Mouse (Mus musculus): Measurements from ENCODE around the gene Gm42906. TPM values are rescaled to one million over a fixed set of nuclear protein-coding genes. Genes with fewer than 3 reads are reported as not detected.

Gene Gm42906
- polyA plus RNA-seq, 1 experiment: not detected

- Histone ChIP-seq H3K4me3 (ENCODE audit: insufficient read depth, low read depth, low read length) (no peak overlapping the region), H3K4me1 (ENCODE audit: control insufficient read depth, insufficient read depth, low read length) (0 out of 2 replicates have a peak, but pooled peaks cover 2% of the 10 kb centered on the region), H3K27ac (ENCODE audit: insufficient read depth, low read depth, low read length) (no peak overlapping the region)
- WGBS: 77% methylated on average over 9 of the region's 9 CpGs
- TF ChIP-seq CTCF (IDR thresholded peaks at IDR 0.05; ENCODE audit: insufficient read depth, low read depth, low read length): no peak
- no peak for TF ChIP-seq POLR2A (IDR thresholded peaks at IDR 0.05; ENCODE audit: insufficient read depth, low read depth, low read length)
These were observed 341.3 kb downstream of the Gm42906 start for GRCm38 (mm10) chr5:151086425-151087202.

- Histone ChIP-seq H3K4me3 (ENCODE audit: insufficient read depth, low read depth, low read length) (no peak overlapping the region), H3K4me1 (ENCODE audit: control insufficient read depth, insufficient read depth, low read length) (0 out of 2 replicates have a peak, but pooled peaks cover 2% of the 10 kb centered on the region), H3K27ac (ENCODE audit: insufficient read depth, low read depth, low read length) (no peak overlapping the region)
- no peak for TF ChIP-seq POLR2A (IDR thresholded peaks at IDR 0.05; ENCODE audit: insufficient read depth, low read depth, low read length)
- TF ChIP-seq CTCF (IDR thresholded peaks at IDR 0.05; ENCODE audit: insufficient read depth, low read depth, low read length): no peak
- 90% methylated on average over 8 of the region's 8 CpGs for WGBS
These were observed 342.2 kb downstream of the Gm42906 start for GRCm38 (mm10) chr5:151085749-151086148.

DNA sequence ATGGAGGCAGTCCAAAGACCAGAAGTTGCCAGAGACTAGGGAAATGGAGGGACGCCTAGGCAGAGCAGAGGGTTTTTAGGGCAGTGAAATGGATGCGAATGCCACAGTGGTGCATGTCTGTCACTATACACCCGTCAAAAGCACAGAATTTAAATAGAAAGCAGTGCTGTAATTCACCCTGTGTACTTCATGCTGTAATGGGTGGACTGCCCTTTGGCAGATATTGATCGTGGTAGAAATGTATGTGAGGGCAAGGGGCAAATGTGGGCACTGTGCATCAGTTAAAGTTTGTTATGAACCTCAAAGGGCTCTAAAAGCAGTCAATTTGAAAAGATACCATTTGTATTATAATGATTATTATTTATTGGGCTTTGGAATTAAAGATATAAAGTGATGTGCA, 347.7 kb downstream of the Gm42906 start:
- Histone ChIP-seq H3K4me1 (ENCODE audit: control insufficient read depth, insufficient read depth, low read length) (no peaks in the 10 kb centered on the region), H3K27ac (ENCODE audit: insufficient read depth, low read depth, low read length) (no peak overlapping the region), H3K4me3 (ENCODE audit: insufficient read depth, low read depth, low read length) (no peak overlapping the region)
- WGBS: 62% methylated on average over 4 of the region's 4 CpGs
- no peak for TF ChIP-seq POLR2A (IDR thresholded peaks at IDR 0.05; ENCODE audit: insufficient read depth, low read depth, low read length)
- no peak for TF ChIP-seq CTCF (IDR thresholded peaks at IDR 0.05; ENCODE audit: insufficient read depth, low read depth, low read length)

DNA sequence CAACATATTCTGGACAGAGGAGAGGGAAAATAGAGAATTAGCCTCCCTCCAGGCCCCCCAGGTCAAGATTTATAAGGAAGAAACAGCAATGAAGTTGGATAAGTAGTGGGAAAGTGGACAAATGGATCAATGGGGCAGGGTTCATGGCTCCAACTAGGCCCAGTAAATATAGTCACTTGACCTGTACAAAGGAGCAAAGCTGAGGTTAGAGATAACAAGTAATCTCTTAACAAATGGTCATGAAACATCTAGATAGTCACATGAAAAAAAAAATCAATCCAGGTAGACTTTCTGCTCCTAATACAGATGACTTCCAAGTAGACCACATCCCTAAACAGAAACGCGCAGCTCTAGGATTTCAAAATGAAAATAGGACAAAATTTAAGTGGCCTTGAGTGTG, 350.0 kb downstream of the Gm42906 start:
- 96% methylated on average over 2 of the region's 2 CpGs for WGBS
- no peaks in the 10 kb centered on the region for H3K4me1 ChIP-seq (ENCODE audit: control insufficient read depth, insufficient read depth, low read length)
- H3K27ac ChIP-seq (ENCODE audit: insufficient read depth, low read depth, low read length): no peak overlapping the region
- H3K4me3 ChIP-seq (ENCODE audit: insufficient read depth, low read depth, low read length): no peak overlapping the region
- TF ChIP-seq CTCF (IDR thresholded peaks at IDR 0.05; ENCODE audit: insufficient read depth, low read depth, low read length): no peak
- no peak for TF ChIP-seq POLR2A (IDR thresholded peaks at IDR 0.05; ENCODE audit: insufficient read depth, low read depth, low read length)

DNA sequence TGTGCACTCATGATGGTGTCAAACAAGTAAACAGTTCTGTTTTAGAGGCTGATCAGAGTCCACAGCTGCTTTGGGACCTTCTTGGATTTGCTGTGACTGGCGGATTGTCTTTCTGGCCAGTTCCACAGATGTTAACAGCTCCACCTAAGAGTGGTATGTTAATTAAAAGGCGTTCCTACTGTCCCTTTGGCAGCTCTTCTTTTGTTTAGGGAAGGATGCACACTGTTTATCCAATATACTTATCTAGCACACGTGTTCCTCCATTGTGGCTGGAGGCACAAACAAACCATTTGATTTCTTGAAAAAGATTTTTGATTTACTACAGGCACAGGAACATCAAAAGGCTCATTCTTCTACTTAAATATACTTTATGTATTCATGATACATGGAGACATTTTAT, 351.0 kb downstream of the Gm42906 start:
- TF ChIP-seq POLR2A (IDR thresholded peaks at IDR 0.05; ENCODE audit: insufficient read depth, low read depth, low read length) (no peak), CTCF (IDR thresholded peaks at IDR 0.05; ENCODE audit: insufficient read depth, low read depth, low read length) (no peak)
- 67% methylated on average over 3 of the region's 3 CpGs for WGBS
- Histone ChIP-seq H3K4me3 (ENCODE audit: insufficient read depth, low read depth, low read length) (no peak overlapping the region), H3K4me1 (ENCODE audit: control insufficient read depth, insufficient read depth, low read length) (no peaks in the 10 kb centered on the region), H3K27ac (ENCODE audit: insufficient read depth, low read depth, low read length) (no peak overlapping the region)

DNA sequence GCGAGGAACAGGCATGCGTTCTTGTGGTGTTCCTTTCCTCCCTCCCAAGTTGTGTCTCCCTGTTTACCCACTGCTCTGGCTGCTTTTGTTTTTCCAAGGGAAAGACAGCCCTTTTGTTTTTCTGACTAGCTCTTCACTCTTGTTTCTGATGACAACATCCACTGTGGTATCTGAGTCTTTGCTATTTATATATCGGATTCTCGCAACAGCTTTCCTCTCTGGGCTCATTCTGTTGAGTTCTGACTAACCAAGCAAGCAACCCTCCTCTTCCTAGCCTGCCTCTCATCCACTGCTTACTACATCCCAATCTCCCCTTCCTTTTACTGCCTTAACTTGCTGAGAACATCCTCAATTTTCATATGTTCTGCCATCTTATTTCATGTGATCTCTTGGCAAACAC, 353.7 kb downstream of the Gm42906 start:
- H3K4me1 ChIP-seq (ENCODE audit: control insufficient read depth, insufficient read depth, low read length): no peaks in the 10 kb centered on the region
- 71% methylated on average over 4 of the region's 4 CpGs for WGBS
- H3K4me3 ChIP-seq (ENCODE audit: insufficient read depth, low read depth, low read length): no peak overlapping the region
- no peak for TF ChIP-seq POLR2A (IDR thresholded peaks at IDR 0.05; ENCODE audit: insufficient read depth, low read depth, low read length)
- no peak for TF ChIP-seq CTCF (IDR thresholded peaks at IDR 0.05; ENCODE audit: insufficient read depth, low read depth, low read length)
- H3K27ac ChIP-seq (ENCODE audit: insufficient read depth, low read depth, low read length): no peak overlapping the region

DNA sequence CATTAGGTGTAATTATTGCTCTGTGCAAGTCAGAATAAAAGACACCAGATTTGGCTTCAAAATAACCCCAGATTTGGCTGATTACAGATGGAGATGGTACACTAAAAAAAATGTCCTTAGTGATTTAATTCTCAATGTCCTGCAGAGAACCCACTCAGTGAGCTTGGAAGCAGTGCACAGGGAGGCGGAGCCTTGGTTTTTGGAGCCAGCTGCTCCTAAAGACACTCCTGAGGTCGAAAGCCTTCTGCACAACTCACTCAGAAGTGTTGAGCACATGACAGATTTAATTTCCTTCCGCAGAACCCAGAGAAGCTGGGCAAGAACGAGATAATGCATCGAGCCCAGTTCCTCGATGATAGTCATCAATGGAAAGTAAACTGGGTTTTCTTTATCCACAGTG, 356.5 kb downstream of the Gm42906 start:
- TF ChIP-seq POLR2A (IDR thresholded peaks at IDR 0.05; ENCODE audit: insufficient read depth, low read depth, low read length) (no peak), CTCF (IDR thresholded peaks at IDR 0.05; ENCODE audit: insufficient read depth, low read depth, low read length) (no peak)
- Histone ChIP-seq H3K27ac (ENCODE audit: insufficient read depth, low read depth, low read length) (no peak overlapping the region), H3K4me1 (ENCODE audit: control insufficient read depth, insufficient read depth, low read length) (no peaks in the 10 kb centered on the region), H3K4me3 (ENCODE audit: insufficient read depth, low read depth, low read length) (no peak overlapping the region)
- 64% methylated on average over 6 of the region's 6 CpGs for WGBS

DNA sequence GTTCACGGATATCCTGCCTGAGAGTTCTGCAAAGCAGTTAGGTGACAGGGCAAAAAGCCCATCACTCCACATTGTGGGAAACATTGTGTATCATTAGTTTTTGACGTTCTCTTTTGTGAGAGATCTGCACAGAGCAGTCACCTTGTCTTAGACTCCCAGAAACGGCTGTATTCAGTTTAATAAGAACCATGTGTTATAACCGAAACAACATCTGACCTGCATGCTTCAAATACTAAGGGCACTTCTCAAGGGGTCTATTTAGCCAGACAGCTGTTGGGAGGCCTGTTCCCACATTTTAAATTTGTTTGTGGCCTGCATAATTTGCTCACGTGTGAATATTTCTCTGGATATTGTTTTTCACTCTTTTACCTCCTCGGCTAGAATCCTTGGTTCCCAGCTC, 357.1 kb downstream of the Gm42906 start:
- Histone ChIP-seq H3K27ac (ENCODE audit: insufficient read depth, low read depth, low read length) (no peak overlapping the region), H3K4me3 (ENCODE audit: insufficient read depth, low read depth, low read length) (no peak overlapping the region), H3K4me1 (ENCODE audit: control insufficient read depth, insufficient read depth, low read length) (no peaks in the 10 kb centered on the region)
- TF ChIP-seq POLR2A (IDR thresholded peaks at IDR 0.05; ENCODE audit: insufficient read depth, low read depth, low read length): no peak
- WGBS: 75% methylated on average over 6 of the region's 6 CpGs

DNA sequence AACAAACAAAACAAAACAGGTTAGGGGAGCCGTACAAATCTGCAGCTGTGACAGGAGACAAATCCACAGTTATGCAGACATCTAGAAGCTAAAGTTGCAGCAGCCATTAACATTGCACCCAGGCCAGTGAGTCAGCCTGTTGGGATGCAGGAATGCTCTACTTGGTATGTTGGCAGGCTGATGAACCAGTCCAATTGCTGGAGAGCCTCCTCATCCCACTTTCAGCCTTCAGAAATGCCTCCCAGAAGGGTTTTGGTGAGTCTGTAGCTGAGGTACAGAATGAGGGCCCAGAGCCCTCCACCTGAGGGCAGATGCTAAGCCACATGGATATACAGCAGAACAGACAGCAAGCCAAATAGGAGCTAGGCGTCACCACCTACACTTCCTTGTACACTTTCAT, 358.4 kb downstream of the Gm42906 start:
- Histone ChIP-seq H3K4me3 (ENCODE audit: insufficient read depth, low read depth, low read length) (no peak overlapping the region), H3K27ac (ENCODE audit: insufficient read depth, low read depth, low read length) (no peak overlapping the region), H3K4me1 (ENCODE audit: control insufficient read depth, insufficient read depth, low read length) (no peaks in the 10 kb centered on the region)
- WGBS: 77% methylated on average over 2 of the region's 2 CpGs
- no peak for TF ChIP-seq CTCF (IDR thresholded peaks at IDR 0.05; ENCODE audit: insufficient read depth, low read depth, low read length)
- TF ChIP-seq POLR2A (IDR thresholded peaks at IDR 0.05; ENCODE audit: insufficient read depth, low read depth, low read length): no peak

All from olfactory bulb, adult 2 months (tissue).